Mouse (Mus musculus): ENCODE results near the gene Txnrd3. TPM values are rescaled to one million over a fixed set of nuclear protein-coding genes. Genes with fewer than 3 reads are reported as not detected.

Txnrd3 gene
- total and polyA plus RNA-seq, 3 experiments: 2.3 to 6.8 (median 4.1) TPM

DNA sequence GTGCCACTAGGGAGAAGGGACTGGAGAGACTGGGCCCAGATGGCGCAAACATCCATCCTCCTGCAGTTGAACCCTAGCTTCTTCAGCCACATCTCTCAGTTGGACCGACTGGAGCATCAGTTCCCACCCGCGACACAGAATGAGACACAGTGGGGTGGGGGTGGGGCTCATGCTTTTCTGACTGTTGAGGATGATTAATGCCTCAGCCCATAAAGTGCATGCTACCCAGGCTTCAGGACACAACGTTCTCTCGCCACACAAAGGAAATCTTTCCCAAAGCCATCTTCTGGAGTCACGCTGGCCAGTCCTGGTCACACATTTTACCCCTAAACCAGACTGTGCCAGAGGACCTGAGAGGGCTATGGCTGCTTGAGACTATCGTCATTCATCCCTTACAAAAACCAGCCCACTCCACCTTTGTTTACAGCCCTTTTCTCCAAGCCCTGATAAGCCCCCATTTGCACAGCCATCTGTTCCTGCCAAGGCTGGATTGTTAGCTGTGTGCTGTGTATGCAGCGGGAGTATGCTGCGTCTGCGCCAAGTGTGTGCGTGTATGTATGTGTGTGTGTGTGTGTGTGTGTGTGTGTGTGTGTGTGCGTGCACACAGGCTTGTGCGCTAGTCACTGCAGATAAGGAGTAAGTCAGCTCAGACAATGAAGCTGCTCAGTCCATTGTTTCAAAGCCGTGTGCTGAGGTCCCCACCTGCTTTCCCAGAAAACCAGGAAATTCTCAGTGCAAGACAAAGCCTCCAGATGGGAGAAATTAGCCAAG is 30.3 kb upstream of the Txnrd3 start:
- Histone ChIP-seq H3K9me3 (replicated peaks) (no peaks in the 10 kb centered on the region), H3K4me1 (ENCODE audit: insufficient read depth, low read depth, low read length) (no peaks in the 10 kb centered on the region), H3K4me3 (ENCODE audit: low read depth, low read length) (no peak overlapping the region), H3K36me3 (replicated peaks) (no peaks in the 10 kb centered on the region), H3K27me3 (ENCODE audit: insufficient read depth, low read length) (peaks cover 9% of the 10 kb centered on the region)
- ATAC-seq (ENCODE audit: extremely low read depth, insufficient number of reproducible peaks, low FRiP score, poor library complexity, severe bottlenecking): no peak
- no peak for DNase-seq (ENCODE audit: low spot score)
- TF ChIP-seq CTCF (IDR thresholded peaks at IDR 0.05; ENCODE audit: low read depth, low read length) (no peak), GATA1 (IDR thresholded peaks at IDR 0.05; ENCODE audit: borderline replicate concordance, low read length) (no peak), POLR2AphosphoS5 (IDR thresholded peaks at IDR 0.05; ENCODE audit: insufficient replicate concordance, low read depth, low read length) (no peak), GATA2 (IDR thresholded peaks at IDR 0.05; ENCODE audit: borderline replicate concordance, low read depth, low read length) (no peak), TAL1 (conservative IDR thresholded peaks at IDR 0.05; ENCODE audit: low read depth, low read length) (no peak)

DNA sequence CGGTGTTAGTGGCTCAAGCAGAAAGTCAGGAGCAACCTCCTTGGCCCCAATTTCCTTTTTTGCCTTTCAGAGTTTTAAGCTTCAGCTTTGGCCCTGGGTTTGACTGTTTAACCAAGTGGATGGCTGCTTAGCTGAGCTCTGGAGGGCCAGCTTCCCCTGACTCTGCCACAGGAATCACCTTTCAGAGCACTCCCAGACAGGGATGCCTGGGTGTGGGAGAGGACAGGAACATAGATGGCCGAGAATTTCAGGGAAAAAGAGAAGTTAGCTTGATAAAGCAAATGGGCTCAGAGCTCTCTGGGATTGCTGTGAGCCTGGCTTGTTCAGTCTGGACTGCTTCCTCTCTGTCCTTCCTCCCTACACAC is 29.7 kb upstream of the Txnrd3 start:
- no peaks in the 10 kb centered on the region for H3K9me3 ChIP-seq (replicated peaks)
- TF ChIP-seq CTCF (IDR thresholded peaks at IDR 0.05; ENCODE audit: low read depth, low read length) (no peak), GATA2 (IDR thresholded peaks at IDR 0.05; ENCODE audit: borderline replicate concordance, low read depth, low read length) (no peak), POLR2AphosphoS5 (IDR thresholded peaks at IDR 0.05; ENCODE audit: insufficient replicate concordance, low read depth, low read length) (no peak), TAL1 (conservative IDR thresholded peaks at IDR 0.05; ENCODE audit: low read depth, low read length) (no peak), GATA1 (IDR thresholded peaks at IDR 0.05; ENCODE audit: borderline replicate concordance, low read length) (no peak)
- H3K4me3 ChIP-seq (ENCODE audit: low read depth, low read length): no peak overlapping the region
- DNase-seq (ENCODE audit: low spot score) (no peak), ATAC-seq (ENCODE audit: extremely low read depth, insufficient number of reproducible peaks, low FRiP score, poor library complexity, severe bottlenecking) (no peak)
- peaks cover 9% of the 10 kb centered on the region for H3K27me3 ChIP-seq (ENCODE audit: insufficient read depth, low read length)
- no peaks in the 10 kb centered on the region for H3K4me1 ChIP-seq (ENCODE audit: insufficient read depth, low read depth, low read length)
- no peaks in the 10 kb centered on the region for H3K36me3 ChIP-seq (replicated peaks)

DNA sequence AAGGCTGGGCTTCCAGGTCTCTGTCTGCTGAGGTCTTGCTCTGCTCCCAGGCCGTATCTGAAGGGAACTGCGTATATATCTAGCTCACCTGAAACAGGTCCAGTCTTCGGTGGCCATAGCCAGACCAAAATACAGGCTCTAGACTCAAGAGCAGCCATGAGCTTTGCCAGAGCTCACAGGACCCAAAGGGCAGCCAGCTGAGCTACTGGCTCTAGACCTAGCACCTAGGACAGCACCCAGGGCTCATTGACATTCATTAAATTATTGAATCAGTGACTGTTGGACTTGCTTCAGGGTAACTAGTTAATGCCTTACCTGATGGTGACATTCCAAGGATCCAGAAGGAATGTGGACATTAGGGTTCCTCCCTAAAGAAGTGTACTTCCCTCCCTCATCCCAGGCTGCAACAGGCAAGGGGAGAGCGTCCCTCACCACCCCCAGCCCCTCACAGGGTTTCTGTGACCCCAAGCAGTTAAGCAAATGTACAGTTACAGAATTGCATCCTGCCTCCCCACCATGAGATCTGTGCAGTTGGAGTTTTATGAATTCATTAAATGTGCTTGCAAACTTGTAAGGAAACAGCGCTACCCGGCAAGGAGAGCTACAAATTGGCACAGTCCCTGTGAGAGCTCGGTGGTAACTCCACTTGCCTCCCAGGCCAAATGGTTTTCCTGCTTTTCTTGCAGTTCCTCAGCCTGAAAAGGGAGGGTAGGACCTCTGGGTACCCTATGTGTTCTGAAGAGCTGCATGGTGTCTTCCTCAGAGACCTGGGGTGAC is 29.0 kb upstream of the Txnrd3 start:
- peaks cover 9% of the 10 kb centered on the region for H3K27me3 ChIP-seq (ENCODE audit: insufficient read depth, low read length)
- no peak for TF ChIP-seq CTCF (IDR thresholded peaks at IDR 0.05; ENCODE audit: low read depth, low read length)
- TF ChIP-seq POLR2AphosphoS5 (IDR thresholded peaks at IDR 0.05; ENCODE audit: insufficient replicate concordance, low read depth, low read length): no peak
- no peak for TF ChIP-seq TAL1 (conservative IDR thresholded peaks at IDR 0.05; ENCODE audit: low read depth, low read length)
- TF ChIP-seq GATA2 (IDR thresholded peaks at IDR 0.05; ENCODE audit: borderline replicate concordance, low read depth, low read length): no peak
- TF ChIP-seq GATA1 (IDR thresholded peaks at IDR 0.05; ENCODE audit: borderline replicate concordance, low read length): no peak
- H3K9me3 ChIP-seq (replicated peaks): no peaks in the 10 kb centered on the region
- H3K4me1 ChIP-seq (ENCODE audit: insufficient read depth, low read depth, low read length): no peaks in the 10 kb centered on the region
- H3K4me3 ChIP-seq (ENCODE audit: low read depth, low read length): no peak overlapping the region
- DNase-seq (ENCODE audit: low spot score) (no peak), ATAC-seq (ENCODE audit: extremely low read depth, insufficient number of reproducible peaks, low FRiP score, poor library complexity, severe bottlenecking) (no peak)
- H3K36me3 ChIP-seq (replicated peaks): no peaks in the 10 kb centered on the region

DNA sequence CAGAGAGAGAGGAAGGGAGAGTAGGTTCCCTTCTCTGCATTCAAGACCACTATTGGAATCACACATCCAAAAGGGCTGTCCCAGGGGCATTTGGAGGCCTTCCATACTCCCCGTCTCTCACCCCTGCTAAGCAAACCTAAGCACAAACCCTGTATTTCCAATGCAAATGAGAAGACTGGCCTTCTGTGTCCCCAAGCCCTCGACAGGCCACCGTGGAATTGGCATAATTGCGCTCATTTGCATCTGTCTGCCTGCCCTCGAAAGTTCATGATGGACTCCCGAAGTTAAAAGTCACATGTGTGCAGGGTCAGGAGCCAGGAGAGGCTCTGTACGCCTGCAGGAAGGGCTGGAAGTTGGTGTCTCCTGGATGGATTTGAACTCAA is 28.4 kb upstream of the Txnrd3 start:
- DNase-seq (ENCODE audit: low spot score) (no peak), ATAC-seq (ENCODE audit: extremely low read depth, insufficient number of reproducible peaks, low FRiP score, poor library complexity, severe bottlenecking) (no peak)
- Histone ChIP-seq H3K4me1 (ENCODE audit: insufficient read depth, low read depth, low read length) (no peaks in the 10 kb centered on the region), H3K9me3 (replicated peaks) (no peaks in the 10 kb centered on the region), H3K36me3 (replicated peaks) (no peaks in the 10 kb centered on the region), H3K27me3 (ENCODE audit: insufficient read depth, low read length) (peaks cover 9% of the 10 kb centered on the region), H3K4me3 (ENCODE audit: low read depth, low read length) (no peak overlapping the region)
- TF ChIP-seq TAL1 (conservative IDR thresholded peaks at IDR 0.05; ENCODE audit: low read depth, low read length) (no peak), GATA2 (IDR thresholded peaks at IDR 0.05; ENCODE audit: borderline replicate concordance, low read depth, low read length) (no peak), CTCF (IDR thresholded peaks at IDR 0.05; ENCODE audit: low read depth, low read length) (no peak), POLR2AphosphoS5 (IDR thresholded peaks at IDR 0.05; ENCODE audit: insufficient replicate concordance, low read depth, low read length) (no peak), GATA1 (IDR thresholded peaks at IDR 0.05; ENCODE audit: borderline replicate concordance, low read length) (no peak)

DNA sequence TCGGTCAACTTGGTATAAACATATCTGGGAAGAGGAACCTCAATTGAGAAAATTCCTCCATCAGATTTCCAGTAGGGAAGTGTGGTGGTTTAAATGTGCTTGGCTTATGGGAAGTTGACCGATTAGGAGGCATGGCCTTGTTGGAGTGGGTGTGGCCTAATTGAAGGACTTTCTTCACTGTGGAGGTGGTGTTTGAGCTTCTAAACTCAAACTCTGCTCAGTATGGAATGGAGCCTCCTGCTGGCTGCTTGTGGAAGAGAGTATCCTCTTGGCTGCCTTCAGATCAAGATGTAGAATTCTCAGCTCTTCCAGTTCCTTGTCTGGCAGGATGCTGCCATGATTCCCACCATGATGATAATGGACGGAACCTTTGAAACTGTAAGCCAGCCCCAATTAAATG is 21.1 kb upstream of the Txnrd3 start:
- Histone ChIP-seq H3K4me3 (ENCODE audit: low read depth, low read length) (no peak overlapping the region), H3K36me3 (replicated peaks) (no peaks in the 10 kb centered on the region), H3K9me3 (replicated peaks) (no peaks in the 10 kb centered on the region), H3K27me3 (ENCODE audit: insufficient read depth, low read length) (peaks cover 4% of the 10 kb centered on the region; the same call in 1 of the 2 replicates), H3K4me1 (ENCODE audit: insufficient read depth, low read depth, low read length) (no peaks in the 10 kb centered on the region)
- TF ChIP-seq GATA1 (IDR thresholded peaks at IDR 0.05; ENCODE audit: borderline replicate concordance, low read length): no peak
- no peak for TF ChIP-seq POLR2AphosphoS5 (IDR thresholded peaks at IDR 0.05; ENCODE audit: insufficient replicate concordance, low read depth, low read length)
- no peak for TF ChIP-seq TAL1 (conservative IDR thresholded peaks at IDR 0.05; ENCODE audit: low read depth, low read length)
- no peak for TF ChIP-seq CTCF (IDR thresholded peaks at IDR 0.05; ENCODE audit: low read depth, low read length)
- no peak for TF ChIP-seq GATA2 (IDR thresholded peaks at IDR 0.05; ENCODE audit: borderline replicate concordance, low read depth, low read length)
- DNase-seq (ENCODE audit: low spot score): no peak
- no peak for ATAC-seq (ENCODE audit: extremely low read depth, insufficient number of reproducible peaks, low FRiP score, poor library complexity, severe bottlenecking)
